Mouse (Mus musculus): Measurements from ENCODE around the gene Ppfia3. TPM values are rescaled to one million over a fixed set of nuclear protein-coding genes. Genes with fewer than 3 reads are reported as not detected.
A peak's percentile ranks its signal among the peaks of the same experiment; 100 is the strongest.

The Ppfia3 gene
- total RNA-seq, 2 experiments from 2014 or later = 126 to 128 TPM

- no peak for DNase-seq
These were observed 23.3 kb downstream of the Ppfia3 start for GRCm38 (mm10) chr7:45343543-45343942.

DNA sequence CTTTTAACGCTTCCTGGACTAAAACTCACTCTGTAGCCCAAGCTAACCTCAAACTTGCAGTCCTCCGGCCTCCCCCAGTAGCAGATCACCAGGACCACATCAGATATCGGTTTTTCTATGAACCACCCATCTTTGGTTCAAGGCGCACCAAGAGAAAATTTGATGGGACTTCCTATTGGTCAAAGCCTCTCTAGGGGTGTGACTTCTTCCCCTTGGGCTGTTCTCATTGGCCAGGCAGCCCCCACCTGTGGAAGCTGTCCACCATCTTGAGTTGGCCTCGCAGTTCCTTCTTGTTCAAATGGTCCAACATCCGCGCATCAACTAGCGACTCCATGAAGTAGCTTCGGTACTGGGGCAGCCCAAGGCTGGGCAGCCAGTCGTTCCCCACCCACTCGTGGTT is 24.7 kb downstream of the Ppfia3 start:
- DNase-seq = no peak

DNA sequence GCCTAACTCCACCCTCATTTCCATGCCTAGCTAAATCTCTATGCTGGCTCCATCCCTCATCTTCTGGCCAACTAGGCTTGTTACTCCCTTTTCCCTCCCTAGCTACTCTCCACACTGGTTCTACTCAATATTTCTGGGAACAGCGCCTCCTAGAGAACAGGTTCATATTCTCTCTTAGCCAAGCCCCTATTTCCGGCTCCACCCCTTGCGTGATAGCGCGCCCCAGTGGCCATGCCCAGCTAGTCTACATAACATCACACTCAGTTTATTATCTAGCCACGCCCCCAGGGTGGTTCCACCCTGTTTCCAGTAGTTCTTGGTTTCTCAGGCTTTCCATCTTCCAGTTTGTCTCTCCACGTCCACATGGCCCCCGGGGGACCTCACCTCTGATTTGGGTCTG is 25.5 kb downstream of the Ppfia3 start:
- DNase-seq = peak; percentile 61 to 62

DNA sequence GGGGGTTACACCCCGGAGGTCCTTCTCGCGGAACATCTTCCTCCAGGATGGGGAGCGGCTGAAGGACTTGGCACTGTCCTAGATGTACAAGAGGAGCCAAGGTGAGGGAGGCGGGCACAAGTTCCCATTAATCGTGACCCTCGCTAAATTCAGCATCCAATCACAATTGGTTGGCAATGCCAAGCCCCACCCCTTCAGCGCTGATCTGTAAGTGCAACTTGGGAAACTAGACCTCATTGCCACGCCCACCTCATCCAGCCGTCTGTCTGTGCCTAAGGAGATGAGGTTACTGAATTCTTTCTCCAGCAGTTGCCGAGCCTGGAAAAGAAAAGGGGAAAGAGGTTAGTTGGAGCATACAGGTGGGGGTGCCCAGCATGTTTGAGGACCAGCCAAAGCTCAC is 26.1 kb downstream of the Ppfia3 start:
- DNase-seq = no peak

- no peak for DNase-seq
These were observed 26.8 kb downstream of the Ppfia3 start for GRCm38 (mm10) chr7:45340066-45340442.

DNA sequence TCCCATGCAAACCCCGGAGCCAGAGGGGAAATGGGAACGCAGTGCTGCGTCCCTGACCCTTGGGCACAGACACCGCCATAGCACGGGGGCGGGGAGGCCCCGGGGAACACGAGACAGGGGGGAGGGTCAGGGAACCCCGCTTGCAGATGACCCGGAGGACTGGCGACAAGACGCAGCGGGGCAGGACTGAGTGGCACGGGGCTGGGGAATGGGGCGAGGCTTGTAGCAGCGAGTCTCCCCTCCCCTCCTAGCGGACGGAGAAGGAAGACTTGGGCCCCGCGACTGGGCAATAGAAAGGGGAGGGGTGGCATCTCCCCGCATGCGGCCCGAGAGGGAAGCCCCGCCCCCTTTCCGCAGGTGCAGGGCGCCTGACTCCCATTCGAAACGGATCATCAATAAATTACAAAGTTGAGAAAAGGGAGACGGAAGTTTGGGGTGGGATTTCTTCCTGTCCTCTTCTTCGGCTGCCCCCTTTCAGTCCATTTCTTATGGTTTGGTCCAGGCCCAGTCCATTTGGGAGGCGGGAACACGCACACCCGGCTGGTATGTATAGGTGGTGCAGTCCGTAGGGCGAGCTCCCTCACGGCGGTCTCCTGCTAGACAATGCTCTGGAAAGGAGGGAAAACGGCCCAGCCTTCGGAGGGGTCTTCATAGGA is 27.3 kb downstream of the Ppfia3 start:
- no peak for DNase-seq

GRCm38 (mm10) chr7:45338161-45338911 is 28.5 kb downstream of the Ppfia3 start:
- no peak for DNase-seq

- no peak for DNase-seq
These were observed 29.4 kb downstream of the Ppfia3 start for GRCm38 (mm10) chr7:45337469-45337868.

- DNase-seq = no peak
These were observed 30.5 kb downstream of the Ppfia3 start for GRCm38 (mm10) chr7:45336319-45336718.

GRCm38 (mm10) chr7:45335056-45335455 is 31.8 kb downstream of the Ppfia3 start, which contains the start of gene Hrc:
Gene Hrc, plus strand, starts transcription at chr7:45335290.
- no peak for DNase-seq

DNA sequence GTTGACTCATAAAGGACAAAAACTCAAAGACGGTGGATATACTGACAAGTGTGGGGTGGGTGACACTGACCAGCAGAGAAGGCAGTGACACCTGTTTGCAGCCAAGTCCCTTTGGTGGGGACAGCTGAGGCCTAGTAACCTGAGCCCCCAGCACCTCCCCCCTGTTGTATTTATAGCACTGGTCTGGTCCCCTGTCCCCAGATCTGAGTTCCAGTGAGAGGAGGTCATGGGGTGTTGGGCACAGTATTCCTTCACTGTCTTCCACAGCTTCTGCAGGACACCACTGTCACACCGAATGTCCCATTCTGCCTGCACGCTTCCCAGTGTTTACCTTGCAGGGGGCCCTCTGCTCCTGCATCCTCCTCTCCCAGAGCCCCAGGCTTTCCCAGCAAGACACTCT is 32.2 kb downstream of the Ppfia3 start:
- DNase-seq = no peak

DNA sequence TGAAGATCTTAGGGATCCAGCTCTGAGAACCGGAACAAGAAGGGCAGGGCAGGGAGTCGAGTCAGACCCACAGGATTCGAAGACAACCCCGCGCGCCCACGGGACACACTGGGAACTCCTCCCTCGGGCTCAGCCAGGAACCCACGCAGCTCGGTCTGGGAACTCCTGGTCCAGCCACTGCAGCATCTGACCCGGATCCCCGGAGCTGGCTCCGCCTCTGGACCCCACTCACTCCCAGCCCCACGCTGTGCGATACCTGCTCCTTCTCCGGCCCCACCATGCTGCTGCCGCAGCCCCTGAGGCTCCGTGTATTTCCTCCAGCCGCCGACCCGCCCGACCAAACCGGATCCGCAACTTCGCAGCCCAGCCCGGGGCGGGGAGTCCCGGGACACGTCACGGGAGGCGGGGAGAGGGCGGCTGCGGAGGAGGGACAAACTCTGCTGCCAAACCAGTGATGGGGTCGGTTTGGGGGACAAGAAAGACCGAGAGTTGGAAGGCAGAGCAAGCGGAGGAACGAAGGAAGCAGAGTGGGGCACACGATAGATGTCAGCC is 33.3 kb downstream of the Ppfia3 start, which contains the start of gene Trpm4:
Gene Trpm4 (minus strand): TSS at position 350 of the 552 bp plus-strand sequence.
- DNase-seq = peak; percentile 66 to 75

GRCm38 (mm10) chr7:45332685-45333425 is 34.0 kb downstream of the Ppfia3 start:
- DNase-seq = no peak

DNA sequence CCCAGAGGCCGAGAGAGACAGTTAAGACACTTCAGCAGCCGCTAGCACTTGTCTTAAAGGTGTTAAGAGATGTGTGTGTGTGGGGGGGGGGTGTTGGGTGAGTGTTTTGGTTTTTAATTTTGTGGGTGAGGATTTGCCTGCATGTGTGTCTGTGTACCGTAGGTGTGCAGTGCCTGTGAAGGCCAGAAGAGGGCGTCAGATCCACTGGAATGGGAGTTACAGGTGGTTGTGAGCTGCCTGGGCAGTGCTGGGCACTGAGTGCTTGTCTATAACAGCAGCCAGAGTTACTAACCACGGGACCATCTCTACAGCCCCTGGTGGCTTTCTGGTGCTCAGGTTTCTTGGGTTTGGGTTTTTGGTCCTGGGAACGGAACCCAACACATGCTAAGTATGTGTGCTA is 35.3 kb downstream of the Ppfia3 start:
- no peak for DNase-seq

DNA sequence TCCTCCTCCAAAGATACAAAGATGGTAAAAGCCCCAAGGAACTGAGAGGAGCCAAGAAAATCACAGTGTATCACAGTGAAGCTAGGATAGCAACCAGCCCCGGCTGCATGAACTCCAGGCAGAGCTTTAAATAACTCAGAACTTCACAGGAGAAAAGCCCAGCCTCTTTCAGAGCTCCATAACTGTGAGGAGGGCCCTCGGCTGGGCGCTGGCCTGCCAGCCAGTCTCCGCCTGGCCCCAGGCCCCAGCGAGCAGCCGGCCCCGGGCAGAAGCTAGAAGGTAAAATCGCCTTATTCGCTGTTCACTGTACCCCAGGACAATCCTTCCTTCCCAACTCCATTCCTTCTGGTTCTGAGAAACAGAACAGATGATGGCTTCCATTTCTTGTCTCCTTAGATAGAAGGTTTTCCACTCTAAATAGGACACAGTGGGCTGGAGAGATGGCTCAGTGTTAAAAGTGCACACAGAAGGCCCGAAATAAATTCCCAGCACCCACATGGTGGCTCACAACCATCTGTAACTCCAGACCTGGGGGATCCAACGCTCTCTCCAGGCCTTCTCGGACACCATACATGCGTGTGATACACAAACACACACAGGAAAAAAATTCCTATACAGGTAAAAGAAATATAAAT is 37.9 kb downstream of the Ppfia3 start:
- no peak for DNase-seq

DNA sequence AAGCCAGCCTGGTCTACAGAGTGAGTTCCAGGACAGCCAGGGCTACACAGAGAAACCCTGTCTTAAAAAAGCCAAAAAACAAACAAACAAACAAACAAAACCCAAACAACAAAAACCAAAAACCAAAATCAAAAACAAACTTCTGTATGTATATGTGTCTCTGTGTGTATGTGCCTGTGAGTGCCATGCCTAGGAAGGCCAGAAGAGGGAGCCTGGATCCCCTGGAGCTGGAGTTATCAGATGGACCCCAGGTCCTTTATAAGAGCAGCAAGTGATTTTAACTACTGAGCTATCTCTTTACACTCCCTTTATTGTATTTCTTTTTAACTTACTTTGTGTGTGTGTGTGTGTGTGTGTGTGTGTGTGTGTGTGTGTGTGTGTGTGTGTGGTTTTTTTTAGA is 41.0 kb downstream of the Ppfia3 start:
- no peak for DNase-seq

GRCm38 (mm10) chr7:45323069-45323468 is 43.8 kb downstream of the Ppfia3 start:
- no peak for DNase-seq

GRCm38 (mm10) chr7:45322245-45322644 is 44.6 kb downstream of the Ppfia3 start:
- no peak for DNase-seq

GRCm38 (mm10) chr7:45316536-45316935 is 50.3 kb downstream of the Ppfia3 start:
- DNase-seq = no peak

- DNase-seq = peak in 1 of 2 experiments; percentile 41
These were observed 51.6 kb downstream of the Ppfia3 start for GRCm38 (mm10) chr7:45315182-45315701.

DNA sequence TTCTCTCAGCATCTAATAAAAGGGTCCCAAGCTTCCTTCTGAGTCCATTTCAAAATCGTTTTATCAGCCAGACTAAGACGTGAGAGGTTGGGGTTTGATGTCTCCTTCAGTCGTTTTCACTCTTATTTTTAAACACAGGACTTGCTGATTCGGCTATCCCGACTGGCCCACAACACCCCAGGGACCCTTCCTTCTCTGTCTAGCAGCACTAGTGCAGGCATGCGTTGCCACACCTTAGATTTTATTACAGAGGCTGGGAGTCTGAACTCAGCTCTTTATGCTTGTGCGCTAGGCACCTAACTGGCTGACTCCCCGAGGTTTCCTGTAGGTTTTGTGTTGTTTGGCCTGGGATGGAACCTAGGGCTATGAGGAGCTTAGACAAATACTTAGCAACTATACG is 53.3 kb downstream of the Ppfia3 start:
- DNase-seq = no peak

All from layer of hippocampus, postnatal 36 days (tissue).